Mouse (Mus musculus) liver, embryonic 13.5 days (tissue): ENCODE data around the gene Prr15l. TPM values are rescaled to one million over a fixed set of nuclear protein-coding genes. Genes with fewer than 3 reads are reported as not detected.

Experiments used
- polyA plus RNA-seq: library from polyadenylated mRNA; unstranded; fragments of >200 nt; fragmentation: Nextera tagmentation; extraction: Ambion mirVana; gene quantifications from 2 replicates; pipeline ENCODE4 v1.2.1, GENCODE M21; 2015

Prr15l gene
- polyA plus RNA-seq, 1 experiment from 2014 or later, result 5.2 TPM

Other genes with a start within 250 kb of the Prr15l start
- 9.7 and 10.6 TPM in 2 replicates for gene Snx11, start 150.5 kb upstream of the Prr15l start, polyA plus RNA-seq
- 47.5 and 51.9 TPM in 2 replicates for gene Cbx1, start 139.0 kb upstream of the Prr15l start, polyA plus RNA-seq
- gene Nfe2l1, start 98.1 kb upstream of the Prr15l start, polyA plus RNA-seq, result 19.2 and 20.2 TPM in 2 replicates
- 19.7 and 20.0 TPM in 2 replicates for gene Copz2, start 78.2 kb upstream of the Prr15l start, polyA plus RNA-seq
- 39.6 and 44.4 TPM in 2 replicates for gene Cdk5rap3, start 11.6 kb upstream of the Prr15l start, polyA plus RNA-seq
- 652 and 660 TPM in 2 replicates for gene Pnpo, start 15.9 kb downstream of the Prr15l start, polyA plus RNA-seq
- gene Sp2, start 54.9 kb downstream of the Prr15l start, polyA plus RNA-seq, result 13.0 and 15.3 TPM in 2 replicates
- 0.05 and 0.08 TPM in 2 replicates for gene Sp6, start 85.3 kb downstream of the Prr15l start, polyA plus RNA-seq
- 10.0 and 11.2 TPM in 2 replicates for gene Scrn2, start 101.8 kb downstream of the Prr15l start, polyA plus RNA-seq
- 0.29 and 0.38 TPM in 2 replicates for gene Lrrc46, start 113.3 kb downstream of the Prr15l start, polyA plus RNA-seq
- 45.7 and 51.4 TPM in 2 replicates for gene Mrpl10, start 113.5 kb downstream of the Prr15l start, polyA plus RNA-seq
- gene Osbpl7, start 122.5 kb downstream of the Prr15l start, polyA plus RNA-seq, result 2.3 and 2.7 TPM in 2 replicates
- not detected in 2 replicates for gene Tbx21, start 187.2 kb downstream of the Prr15l start, polyA plus RNA-seq
- gene Tbkbp1, start 223.4 kb downstream of the Prr15l start, polyA plus RNA-seq, result 1.0 and 1.1 TPM in 2 replicates